Mouse (Mus musculus) ovary, postnatal 10 days (tissue): Measurements from ENCODE around the gene Abca8a.
"Not testable (repeated sequence)": the region's sequence is repeated elsewhere in the genome, so short reads cannot be mapped to it uniquely, and the experiment has no call there.

ENCODE experiments used
- DNase-seq: peaks from one replicate; pipeline ENCODE4 v3.0.0; 2022; ENCODE audit warnings: low spot score

Abca8a gene

GRCm38 (mm10) chr11:109987460-109988072 is 108.2 kb downstream of the Abca8a start:
- DNase-seq: not testable (repeated sequence)

- no peak for DNase-seq
These were observed 113.9 kb downstream of the Abca8a start for GRCm38 (mm10) chr11:109981872-109982271.
